Mouse (Mus musculus): ENCODE results near the gene Aifm3.
"Not testable (repeated sequence)": the region's sequence is repeated elsewhere in the genome, so short reads cannot be mapped to it uniquely, and the experiment has no call there.

The Aifm3 gene

DNA sequence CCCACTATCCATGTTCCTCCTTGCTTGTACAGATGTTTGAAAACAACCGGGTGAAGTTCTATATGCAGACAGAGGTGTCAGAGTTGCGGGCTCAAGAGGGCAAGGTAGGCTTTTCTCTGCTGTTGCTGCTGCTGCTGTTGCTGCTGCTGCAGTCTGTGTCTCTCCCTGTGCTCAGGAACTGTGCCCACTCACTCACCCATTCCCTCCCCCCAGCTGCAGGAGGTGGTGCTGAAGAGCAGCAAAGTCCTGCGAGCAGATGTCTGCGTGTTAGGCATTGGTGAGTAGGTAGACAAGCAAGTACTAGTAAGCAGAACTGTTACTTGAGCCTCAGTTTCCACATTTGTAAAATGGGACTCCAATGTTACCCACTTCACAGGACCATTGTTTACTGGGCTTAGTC lies 13.3 kb downstream of the Aifm3 start:
- no peak for DNase-seq

DNA sequence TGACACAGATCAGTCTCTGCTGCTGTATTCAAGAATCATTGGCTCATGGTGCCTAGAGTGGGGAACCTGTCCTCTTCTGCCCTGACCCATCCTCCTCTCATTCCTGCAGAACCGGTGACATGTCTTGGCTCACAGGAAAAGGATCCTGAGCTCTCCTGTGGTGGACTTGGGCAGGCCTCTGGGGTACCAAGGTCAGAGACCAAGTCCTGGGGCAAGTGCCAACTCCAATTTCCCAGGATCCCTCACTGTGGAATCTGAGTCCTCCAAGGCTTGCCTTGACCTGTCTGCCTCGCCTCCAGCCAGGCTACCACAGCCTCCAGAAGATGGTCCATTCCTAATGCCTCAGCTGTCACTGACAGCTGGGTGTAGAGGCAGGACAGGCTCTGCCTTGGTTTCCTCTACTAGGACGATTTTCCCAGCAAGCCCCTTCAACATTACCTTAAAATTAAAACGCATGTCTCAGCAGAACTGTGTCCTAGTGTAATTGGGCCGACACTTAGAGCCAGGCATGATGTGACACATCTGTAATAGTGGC lies 17.7 kb downstream of the Aifm3 start:
- DNase-seq, result peak; percentile 64 to 72

DNA sequence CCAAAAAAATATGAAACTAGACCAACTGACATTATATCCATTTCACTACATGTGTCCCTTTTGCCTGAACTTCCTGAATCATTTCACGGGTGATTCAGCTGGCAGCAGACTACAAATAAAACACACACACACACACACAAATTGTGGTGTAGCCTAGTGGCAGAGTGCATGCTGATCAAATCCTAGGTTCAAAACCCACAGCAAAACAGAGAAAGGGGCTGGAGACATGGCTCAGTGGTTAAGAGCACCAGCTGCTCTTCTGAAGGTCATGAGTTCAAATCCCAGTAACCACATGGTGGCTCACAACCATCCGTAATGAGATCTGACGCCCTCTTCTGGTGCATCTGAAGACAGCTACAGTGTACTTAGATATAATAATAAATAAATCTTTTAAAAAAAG lies 18.6 kb downstream of the Aifm3 start:
- DNase-seq, result not testable (repeated sequence)

DNA sequence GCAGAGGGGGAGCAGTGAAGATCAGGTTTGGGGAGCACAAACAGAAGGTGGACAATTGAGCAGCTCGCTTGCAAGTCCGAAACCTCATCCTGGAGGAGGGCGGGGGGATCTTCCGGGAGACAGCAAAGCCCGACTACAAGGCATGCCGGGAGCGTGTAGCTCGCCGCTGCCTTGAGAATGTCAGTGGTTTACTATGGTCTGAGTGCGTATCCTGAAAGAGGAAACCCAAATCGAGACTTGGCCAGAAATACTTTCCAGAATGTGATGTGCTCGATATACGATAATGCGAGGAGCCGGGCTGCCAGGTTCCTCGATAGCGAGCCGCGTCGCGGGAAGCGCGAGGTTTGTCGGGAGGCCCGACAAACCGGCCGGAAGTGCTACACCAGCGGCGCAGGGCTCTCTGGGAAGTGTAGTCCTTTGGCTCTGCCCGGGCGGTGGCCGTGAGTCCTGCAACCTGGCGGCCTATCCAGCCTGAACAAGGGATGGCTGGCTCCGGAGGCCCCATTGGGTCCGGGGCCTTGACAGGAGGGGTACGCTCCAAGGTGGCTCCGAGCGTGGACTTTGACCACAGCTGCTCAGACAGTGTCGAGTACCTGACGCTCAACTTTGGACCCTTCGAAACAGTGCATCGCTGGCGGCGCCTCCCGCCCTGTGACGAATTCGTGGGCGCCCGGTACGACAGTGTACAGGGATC lies 19.3 kb downstream of the Aifm3 start, which contains the start of gene Lztr1:
Gene Lztr1, plus strand, starts transcription at position 143 of the 694 bp plus-strand sequence.
- DNase-seq, result peak; percentile 83 to 90

DNA sequence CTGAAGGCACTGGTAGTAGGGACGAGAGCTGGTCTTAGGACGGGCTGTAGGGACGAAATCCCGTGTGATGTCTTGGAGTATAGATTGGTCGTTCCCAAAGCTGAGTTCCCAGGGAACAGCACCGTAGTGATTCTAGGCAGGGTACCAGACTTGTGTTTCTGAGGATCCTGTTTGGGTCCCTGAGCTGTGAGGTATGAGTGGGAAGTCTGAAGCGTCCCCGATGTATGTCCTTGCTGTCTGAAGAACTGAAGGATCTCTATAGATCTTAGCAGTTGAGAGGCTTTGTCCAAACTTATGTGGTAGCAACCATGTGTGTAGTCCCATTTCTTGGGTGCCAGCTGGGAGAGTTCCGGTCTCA lies 19.8 kb downstream of the Aifm3 start:
- no peak for DNase-seq

DNA sequence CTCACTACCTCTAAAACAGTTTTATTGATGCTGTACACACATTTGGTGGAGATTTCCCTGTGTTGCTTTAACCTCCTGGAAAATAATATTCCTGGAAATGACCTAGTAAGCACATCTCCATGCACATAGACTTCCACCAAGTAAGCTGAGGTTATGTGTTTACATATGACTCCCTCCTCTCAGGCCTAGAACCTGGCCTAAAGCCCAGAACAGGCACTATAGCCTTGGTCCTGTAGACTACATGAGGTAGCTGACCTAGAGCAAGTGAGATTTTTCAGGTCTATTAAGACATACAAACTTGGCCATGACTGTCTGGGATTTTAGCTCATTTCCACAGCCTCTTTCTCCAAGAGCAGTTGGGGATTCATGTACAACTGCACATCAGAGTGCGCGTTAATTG lies 20.7 kb downstream of the Aifm3 start:
- DNase-seq, result no peak

DNA sequence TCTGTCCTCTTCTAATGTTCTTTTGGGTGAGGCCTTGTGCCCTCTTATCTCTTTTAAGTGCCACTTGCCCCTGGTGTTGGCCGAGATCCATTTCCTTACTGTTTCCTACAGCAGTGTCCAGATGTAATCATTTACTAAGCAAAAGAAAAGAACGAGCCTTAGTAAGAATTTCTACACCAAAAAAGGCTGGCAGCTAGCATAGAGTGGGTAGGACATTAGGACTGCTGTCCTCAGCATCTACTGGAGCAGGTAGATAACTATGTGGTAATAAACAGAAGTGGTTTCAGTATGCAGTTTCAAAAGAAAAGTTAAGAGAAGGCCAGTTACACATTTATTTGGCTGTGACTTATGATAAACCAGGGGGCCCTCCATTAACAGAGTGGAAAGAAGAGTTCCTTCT lies 21.3 kb downstream of the Aifm3 start:
- peak; percentile 50 to 70 for DNase-seq

DNA sequence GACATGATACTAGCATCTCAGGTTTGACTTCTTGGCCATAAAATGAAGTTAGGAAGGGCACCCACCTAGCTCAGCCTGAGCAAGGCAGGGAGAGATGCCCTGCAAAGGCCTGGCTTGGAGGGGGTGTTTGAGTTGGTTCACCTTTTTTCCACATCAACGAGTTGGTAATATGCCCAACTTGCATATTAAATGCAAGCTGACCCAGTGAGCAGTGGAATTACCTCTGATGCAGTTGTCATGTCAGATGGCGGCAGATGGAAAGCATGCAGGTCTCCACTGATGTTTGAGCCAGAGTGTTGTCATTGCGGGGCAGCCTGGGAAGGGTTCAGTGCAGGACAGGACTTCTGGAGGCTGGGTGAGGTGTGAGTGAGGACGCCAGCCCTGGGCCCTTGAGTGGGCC lies 22.0 kb downstream of the Aifm3 start:
- DNase-seq, result no peak

DNA sequence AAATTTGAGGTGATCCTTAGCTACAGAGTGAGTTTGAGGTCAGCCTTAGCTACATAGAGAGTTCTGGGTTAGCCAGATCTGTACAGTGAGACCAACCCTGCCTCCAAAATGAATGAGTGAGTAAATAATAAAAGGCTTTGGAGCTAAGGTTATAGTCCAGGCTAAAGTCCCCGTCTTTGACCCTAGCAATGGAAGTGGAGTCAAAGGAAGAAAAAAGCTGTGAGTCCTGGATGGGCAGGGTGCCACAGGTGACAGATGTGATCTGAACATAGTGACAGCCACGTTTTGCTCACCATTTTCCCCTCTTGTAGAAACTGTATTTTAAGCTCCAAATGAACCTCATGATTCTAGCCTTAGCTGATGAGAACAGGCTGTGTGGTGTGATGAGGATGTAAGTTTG lies 29.5 kb downstream of the Aifm3 start:
- no peak for DNase-seq

DNA sequence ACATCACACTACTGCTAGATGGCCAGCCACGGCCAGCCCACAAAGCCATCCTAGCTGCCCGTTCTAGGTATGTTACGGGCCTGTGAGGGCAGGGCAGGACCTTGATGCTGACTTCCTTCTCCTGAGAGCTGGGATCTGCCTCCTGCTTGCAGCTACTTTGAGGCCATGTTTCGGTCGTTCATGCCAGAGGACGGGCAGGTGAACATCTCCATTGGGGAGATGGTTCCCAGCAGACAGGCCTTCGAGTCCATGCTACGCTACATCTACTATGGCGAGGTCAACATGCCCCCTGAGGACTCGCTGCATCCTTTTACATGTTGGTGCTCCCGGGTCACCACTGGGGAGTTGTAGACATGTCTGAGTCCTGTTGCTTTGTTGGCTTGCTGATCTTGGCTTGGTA lies 34.7 kb downstream of the Aifm3 start:
- DNase-seq, result no peak

DNA sequence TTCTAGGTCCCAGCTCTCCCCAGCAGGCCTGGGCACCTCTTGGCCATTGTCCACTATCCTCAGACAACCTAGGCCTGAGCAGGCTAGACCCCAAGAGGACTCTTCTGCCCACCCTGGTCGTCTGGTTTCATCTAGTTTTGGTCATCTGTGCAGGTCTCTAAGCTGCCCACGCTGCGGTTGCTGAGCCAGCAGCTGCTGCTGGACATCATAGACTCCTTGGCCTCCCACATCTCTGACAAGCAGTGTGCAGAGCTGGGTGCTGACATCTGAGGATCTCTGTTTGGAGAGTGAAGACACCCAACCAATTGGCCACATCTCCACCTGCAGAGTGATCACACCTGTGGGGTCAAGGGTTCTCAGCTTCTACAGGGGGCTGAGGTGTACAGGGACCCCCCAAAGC lies 36.1 kb downstream of the Aifm3 start:
- DNase-seq, result no peak

DNA sequence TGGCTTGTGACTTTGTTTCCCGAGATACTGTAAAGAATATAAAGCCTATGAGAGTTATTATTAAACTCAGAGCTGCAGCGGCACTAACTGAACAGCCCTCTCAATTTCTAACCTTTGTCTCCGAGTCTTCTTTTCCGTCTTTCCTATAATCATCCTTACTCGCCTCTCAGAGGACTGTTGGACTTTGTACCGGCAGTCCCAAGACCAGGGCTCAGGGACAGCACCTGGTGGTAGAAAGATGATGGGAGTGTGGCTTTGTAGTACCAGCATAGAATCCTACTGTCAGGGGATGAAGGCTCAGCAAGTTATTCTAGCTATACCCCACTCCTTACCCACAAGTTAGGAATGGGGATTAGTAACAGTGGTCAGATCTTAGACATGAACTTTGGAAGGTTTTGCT lies 36.8 kb downstream of the Aifm3 start:
- DNase-seq, result peak; percentile 57 to 62

DNA sequence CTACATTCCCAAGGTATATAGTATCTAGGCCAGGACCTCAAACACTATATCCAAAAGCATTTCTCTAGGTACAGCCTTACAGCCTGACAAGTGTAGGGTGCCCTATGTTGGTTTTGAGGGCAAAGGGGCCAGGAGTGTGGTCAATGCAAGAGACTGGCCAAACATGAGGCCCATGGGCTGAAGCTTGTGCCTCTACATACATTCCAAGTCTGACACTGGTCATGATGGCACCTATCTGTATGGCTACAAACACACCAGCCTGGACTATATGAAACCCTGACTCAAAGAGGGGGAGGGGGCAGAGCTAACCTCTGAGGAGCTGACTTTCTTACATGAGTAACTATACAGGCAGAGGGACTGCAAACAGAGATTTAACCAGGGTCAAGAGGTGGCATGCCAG lies 38.2 kb downstream of the Aifm3 start:
- no peak for DNase-seq

DNA sequence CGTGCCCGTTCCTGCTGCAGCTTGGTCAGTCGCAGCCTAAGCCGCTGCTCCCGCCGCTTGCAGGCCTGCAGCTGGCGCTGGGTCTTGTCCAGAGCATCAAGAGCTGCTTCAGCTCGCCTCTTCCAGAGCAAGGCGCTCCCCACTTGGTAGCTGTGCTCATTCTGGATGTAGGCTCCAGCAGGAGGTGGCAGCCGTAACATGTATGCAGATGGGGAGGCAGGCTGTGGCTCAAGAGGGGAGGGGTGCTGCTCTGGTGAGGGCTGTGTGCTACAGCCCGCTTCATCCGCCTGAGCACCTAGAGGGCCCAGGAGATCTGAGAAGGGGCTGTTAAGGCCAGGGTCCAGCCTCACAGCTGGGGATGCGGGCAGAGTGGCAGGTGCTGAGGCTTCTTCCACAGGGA lies 38.9 kb downstream of the Aifm3 start:
- DNase-seq, result no peak

DNA sequence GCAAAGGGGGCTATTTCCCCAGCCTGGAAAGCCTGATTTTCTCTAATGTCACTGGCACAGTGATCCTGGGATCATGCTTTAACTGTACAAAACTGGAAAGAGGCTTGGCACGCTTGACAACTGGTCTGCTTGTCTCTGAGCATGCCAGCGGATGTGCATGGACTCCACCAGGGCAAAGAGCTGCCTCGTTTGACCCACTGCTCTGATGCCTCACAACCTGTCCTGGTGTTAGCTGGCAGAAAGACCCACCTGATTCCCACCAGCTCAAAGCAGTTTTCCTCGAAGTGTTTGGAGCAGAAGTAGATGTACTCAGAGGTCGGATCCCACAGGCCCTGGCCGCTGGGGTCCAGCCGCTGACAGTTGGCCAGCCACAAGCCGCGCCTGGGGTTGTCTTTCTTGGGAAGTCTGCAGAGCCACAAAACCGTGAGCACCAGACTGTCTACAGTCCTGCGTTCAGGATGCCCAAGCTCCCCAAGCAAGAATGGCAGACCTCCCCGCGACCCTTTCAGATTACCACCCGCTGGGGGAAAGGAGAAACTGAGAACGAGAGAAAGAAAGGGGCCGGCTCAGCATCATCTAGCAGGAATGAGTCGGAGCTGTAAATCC lies 40.7 kb downstream of the Aifm3 start:
- no peak for DNase-seq

DNA sequence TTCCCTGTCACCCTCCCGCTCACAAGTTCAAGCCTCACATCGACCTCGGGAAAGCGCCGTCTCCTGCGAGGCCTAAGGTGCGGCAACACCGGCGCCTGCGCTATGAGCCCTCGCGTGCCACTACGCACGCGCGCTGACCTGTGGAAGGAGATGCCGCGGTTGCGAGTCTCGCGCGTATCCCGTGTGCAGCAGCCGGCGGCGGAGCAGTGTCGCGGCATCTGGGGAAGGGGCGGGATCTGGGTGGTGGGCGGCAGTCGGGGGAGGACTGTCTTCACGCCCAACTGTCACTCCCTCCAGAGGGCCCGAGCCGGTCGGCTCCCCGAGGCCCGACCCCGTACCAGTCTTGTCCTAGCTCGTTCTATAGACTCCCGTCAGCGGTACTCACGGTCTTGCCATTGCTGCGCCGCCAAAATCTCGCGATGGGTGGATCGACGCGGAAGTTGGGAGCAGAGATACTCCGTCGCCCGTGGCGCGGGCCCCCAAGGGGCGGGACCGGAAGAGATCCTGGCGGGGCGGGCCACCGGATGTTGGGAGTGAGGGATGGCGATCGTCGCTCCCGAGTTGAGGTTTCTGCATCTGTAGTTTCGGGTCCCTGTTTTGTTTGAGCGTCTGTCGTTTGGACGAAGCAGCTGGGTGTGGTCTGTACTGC lies 41.4 kb downstream of the Aifm3 start, which contains the start of gene Thap7:
Gene Thap7, minus strand, starts transcription at position 497 of the 649 bp plus-strand sequence.
- peak; percentile 95 for DNase-seq

DNA sequence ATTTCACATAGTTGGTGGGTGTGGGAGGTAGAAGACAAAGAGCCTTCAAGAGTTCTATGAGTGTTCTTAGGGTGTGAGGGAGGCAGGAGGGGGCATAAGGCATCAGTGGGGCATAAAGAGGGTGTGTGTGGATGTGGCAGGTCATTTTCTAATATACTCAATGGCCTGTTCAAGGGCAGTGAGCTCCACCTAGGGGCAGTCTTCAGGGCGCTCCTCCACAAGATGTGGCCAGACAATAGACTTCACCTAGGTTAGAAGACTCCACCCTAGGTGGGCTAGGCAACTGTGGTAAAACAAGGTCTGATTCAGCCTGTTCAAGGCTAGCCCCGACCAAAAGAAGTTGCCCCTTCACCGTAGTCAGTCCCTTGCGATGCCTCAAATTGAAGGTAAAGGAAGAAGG lies 42.9 kb downstream of the Aifm3 start:
- DNase-seq, result peak in 1 of 2 experiments; percentile 64

DNA sequence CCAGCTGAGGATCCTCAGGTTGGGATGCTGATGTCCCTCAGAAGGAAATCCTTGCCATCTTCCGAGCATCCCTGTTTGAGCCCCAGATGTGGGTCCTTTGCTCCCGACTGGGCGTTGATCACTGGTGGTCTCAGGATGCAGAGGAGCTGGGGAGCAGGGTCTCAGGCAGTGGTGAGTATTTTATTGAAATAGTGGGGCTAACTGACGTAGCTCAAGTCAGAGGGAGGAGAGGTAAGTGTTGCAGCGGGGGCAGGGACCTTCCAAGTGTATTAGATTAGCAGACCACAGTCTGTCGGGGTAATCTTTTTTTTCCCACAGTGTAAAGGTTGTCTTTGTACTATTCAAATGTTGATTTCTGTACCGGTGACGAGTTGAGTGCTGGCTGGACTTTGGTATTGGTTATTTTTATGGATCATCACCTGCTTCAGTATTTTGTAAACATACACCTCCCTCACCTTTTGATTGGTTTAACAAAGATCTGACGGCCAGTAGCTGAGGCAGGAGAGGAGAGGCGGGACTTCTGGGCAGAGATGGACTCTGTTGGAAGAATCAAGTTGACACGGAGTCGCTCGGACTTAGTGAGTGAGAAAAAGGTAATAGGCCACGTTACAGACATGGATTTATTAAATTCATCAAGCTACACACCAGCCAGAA lies 43.4 kb downstream of the Aifm3 start:
- no peak for DNase-seq

DNA sequence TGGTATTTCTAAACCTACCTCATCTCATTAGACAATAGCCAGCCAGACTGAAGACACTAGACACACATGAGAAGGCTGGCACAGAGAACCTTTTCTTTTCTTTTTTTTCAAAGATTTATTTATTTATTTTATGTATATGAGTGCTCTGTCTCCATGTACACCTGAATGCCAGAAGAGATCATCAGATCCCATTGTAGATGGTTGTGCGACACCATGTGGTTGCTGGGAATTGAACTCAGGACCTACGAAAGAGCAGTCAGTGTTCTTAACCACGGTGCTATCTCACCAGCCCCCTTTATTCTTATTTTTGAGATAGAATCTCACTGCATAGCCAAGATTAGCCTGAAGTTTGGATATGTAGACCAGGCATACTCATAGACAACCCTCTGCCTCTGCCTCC lies 47.2 kb downstream of the Aifm3 start:
- no peak for DNase-seq

DNA sequence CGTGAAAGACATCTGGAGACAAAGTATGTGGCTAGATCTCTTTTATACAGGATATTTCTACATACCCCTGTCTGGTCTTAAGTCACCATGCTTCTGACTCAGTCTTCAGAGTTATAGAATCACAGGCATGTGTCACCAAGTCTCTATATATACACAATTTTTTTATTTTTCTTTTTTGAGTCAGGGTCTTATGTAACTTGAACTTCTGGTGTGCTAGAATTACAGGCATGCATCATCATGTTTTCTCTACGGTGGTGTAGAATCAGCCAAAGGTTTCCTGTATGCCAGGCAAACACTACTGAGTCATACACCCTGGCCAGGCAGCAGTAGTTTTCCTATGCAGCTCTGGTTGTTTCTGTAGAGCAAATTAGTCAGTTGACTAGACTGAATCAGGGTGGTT lies 53.2 kb downstream of the Aifm3 start:
- DNase-seq, result no peak

DNA sequence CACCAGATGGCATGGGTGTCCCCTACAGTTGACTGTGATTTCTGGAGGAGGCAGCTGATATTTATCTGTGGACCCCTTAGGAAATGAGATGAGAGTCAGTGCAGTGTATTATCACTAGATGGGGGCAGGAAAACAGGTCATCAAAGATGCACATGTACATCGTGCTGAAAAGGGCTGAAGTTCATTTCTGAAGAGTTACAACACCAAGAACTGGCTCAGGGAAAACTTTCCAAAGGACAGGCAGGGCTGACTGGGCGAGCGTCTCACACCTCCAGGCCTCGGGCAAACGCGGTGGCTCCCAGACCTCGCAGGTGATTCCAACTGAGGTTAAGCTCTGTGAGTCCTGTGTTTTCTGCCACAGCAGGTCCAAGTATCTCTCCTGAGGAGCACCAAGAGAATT lies 63.4 kb downstream of the Aifm3 start:
- no peak for DNase-seq

DNA sequence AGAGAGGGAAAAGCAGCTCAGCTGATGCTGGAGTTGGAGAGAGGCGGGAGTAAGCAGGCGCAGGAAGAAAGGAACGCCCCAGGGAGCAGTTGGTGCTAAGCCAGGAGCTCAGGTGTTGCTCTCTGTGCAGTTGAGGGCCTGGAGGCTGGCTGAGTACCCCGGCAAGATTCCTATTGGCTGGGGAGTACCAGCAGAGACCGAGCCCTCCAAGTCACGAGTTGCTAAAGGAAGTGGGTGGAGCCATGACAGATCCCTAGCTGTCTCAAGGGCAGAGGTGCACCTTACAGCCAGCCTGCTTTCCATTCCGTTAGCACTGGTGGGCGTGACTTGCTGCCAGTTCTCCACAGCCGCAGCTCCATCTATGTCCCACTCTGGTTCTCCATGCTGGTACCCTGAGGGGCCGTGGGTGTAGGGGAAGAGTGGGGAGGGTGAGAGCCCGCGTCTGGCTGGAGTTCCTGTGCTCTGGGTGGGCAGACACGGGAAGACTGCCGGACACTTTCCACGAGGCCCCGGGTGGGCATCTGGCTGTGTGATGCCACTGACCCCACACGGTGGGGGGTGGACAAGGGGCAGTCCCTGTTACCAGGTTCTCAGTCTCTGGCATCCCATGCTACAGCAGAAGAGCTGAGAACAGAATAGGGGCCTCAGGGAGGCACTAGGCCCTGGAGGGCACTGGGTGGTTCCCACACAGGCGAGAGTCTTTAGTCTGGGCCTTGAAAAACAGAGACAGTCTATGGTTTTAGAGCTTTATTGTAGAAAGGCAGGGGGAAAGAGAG lies 64.7 kb downstream of the Aifm3 start:
- peak; percentile 78 to 89 for DNase-seq

DNA sequence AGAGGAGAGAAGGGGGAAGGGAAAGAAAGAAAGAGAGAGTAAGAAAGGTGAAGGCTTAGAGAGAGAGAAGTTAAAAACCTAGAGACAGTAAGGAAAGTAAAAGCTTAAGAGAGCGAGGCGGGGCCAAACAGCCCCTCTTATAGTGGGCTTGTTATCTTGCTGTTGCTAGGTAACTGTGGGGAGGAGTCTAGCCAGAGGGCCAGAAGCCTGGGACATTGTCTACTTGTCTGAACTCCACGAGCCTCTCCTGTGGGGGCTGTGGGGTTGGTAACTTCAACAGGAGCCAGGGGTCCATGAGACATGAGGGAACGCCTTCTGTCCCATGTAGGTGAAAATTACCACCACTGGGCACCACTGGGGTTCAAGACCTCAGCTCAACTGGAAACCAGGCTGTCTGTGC lies 65.3 kb downstream of the Aifm3 start:
- DNase-seq, result not testable (repeated sequence)

Measured in kidney, adult 8-10 months (tissue).